Mouse (Mus musculus) layer of hippocampus, adult 11-12 months (tissue): ENCODE results near the gene Fbxo21.

Experiments used
- DNase-seq: peaks from one replicate; pipeline ENCODE4 v3.0.0; 2022; ENCODE audit warnings: low spot score

Fbxo21 gene

DNA sequence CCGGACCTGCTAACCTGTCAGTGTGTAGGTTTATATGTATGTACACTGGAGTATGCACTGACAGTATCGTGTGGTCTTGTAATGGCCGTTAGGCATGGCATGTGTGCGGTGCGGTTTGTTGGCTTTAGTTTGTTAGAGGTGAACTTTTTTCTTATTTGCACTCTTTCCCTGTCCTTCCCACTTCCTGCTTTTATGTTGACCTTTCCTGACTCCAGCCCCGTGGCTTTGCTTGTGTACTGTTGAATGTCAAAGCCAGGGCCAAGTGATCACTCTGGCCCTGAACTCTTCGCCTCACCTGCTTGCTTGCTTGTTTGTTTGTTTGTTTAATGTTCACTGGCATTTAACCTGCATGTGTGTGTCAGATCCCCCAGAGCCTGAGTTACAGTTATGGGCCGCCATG, 4.4 kb downstream of the Fbxo21 start:
- no peak for DNase-seq

GRCm38 (mm10) chr5:117981943-117982342, 5.4 kb downstream of the Fbxo21 start:
- DNase-seq, result no peak

DNA sequence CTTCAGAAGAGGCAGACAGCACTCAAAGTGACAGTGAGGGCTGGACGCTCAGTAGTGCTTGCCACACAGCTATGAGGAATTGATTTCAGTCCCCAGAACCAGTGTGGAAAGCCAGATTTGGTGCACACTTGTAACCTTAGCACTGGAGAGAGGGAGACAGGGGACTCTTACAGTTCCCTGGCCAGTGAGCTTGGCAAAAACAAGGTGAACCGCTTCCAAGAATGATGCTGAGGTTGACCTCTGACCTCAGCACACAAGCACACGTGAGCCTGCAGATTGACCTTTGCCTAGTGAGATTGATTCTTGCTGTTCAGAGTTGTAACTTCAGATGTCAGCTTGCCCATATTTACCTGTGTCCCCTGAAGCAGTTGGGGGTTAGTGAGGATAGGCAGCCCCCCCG, 9.8 kb downstream of the Fbxo21 start:
- DNase-seq, result no peak

DNA sequence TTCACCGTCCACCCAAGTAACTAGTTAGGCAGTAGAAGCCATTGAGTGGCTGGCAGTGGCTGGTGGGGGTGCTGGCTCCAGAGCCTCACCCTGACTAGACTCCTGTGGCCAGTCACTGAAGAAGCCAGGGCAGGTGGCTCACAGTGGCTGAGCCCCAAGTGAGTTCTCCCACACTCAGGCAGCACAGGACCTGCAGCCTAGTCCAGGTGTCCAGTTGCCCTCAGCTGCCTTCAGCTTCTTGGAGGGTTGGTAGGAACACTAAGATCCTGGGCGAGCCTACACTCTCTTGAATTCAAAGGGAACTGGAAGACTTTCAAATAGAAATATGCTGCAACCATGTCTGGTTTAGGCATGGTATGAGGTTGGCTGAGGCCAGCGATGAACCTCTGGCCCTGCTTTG, 11.4 kb downstream of the Fbxo21 start:
- no peak for DNase-seq

- DNase-seq, result no peak
Measured at GRCm38 (mm10) chr5:117988367-117988766, 11.8 kb downstream of the Fbxo21 start.

- DNase-seq, result no peak
Measured at GRCm38 (mm10) chr5:117989773-117990172, 13.2 kb downstream of the Fbxo21 start.

GRCm38 (mm10) chr5:117990957-117991356, 14.4 kb downstream of the Fbxo21 start:
- DNase-seq, result no peak

DNA sequence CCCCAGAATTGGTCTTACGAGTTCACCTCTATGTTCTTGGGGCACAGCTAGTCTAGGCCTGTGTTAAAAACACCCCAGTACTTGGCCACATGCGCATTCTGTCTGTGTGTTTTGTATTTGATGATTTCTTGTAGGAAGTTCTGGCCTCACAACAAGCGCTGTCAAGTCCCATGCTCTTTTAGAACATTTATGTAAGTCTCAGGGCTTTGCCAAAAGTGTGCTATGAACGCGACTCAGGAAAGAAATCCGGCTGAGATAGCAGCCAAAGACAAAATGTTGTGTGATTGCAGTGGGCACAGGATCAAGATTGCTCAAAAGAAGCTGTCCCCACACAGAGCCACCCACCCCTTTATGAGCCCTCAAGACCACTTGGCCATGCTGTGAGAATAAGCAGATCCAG, 17.0 kb downstream of the Fbxo21 start:
- DNase-seq, result no peak

- DNase-seq, result no peak
Measured at GRCm38 (mm10) chr5:117995372-117995901, 18.9 kb downstream of the Fbxo21 start.

DNA sequence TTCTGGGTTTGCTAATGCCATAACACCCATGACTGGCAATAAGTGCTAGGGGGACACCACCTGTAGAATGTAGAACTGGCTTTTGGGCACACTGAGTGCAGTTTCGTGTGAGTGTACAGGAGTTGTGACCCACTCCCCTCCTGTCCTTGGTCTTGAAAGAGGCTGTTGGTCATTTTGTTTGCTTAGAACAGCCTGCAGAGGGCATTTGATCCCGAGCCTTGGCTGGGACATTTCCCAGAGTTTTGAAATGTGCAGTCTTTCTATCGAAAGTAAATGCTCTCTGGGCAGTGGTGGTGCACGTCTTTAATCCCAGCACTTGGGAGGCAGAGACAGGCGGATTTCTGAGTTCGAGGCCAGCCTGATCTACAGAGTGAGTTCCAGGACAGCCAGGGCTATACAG, 19.4 kb downstream of the Fbxo21 start:
- DNase-seq, result no peak

- DNase-seq, result no peak
Measured at GRCm38 (mm10) chr5:117996581-117996980, 20.1 kb downstream of the Fbxo21 start.

DNA sequence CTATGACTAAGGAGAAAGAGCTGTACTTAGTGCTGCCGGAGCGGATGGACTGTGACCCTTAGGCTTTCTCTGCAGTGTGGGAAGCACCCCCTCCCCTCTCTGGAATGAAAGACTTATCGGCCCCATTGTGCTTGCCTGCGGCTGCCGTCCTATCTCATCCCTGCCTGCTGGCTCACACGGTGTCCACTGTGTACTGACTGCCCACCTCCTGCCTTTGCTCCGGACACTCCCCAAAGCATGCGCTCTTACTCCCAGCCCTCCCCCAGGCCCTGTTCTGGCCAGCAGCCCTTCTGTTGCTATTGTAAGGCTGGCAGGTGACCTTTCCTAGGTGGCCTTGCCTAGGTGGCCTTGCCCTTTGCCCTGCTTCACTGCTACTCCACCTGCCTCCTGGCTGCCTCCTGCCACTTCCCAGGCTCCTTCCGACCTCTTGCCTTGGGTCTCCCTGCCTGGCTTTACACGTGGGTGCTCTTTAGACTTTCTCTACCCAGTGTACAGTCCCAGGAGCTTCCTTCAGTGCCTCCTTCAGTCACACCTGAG, 21.0 kb downstream of the Fbxo21 start:
- no peak for DNase-seq

- DNase-seq, result peak; percentile 54
Measured at GRCm38 (mm10) chr5:117999061-117999460, 22.5 kb downstream of the Fbxo21 start.

DNA sequence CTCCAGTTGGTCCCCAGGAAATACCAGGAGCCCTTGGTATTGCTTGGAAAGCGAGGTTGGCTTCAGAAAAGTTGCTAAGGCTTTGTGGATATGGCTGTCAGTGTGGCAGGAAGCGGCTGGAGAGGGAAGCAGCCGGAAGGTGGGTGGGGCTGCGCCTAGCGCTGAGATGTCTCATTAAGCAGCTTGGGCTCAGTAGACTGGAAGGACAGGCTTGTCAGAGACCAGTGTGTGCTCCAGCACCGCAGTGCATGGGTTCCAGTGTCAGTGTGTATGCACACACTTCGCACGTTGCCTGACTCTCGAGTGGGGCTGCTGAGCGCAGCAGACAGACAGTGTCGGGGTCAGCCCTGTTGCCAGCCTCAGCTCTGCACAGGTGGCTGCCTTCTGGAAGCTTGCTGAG, 23.1 kb downstream of the Fbxo21 start:
- peak; percentile 61 for DNase-seq

DNA sequence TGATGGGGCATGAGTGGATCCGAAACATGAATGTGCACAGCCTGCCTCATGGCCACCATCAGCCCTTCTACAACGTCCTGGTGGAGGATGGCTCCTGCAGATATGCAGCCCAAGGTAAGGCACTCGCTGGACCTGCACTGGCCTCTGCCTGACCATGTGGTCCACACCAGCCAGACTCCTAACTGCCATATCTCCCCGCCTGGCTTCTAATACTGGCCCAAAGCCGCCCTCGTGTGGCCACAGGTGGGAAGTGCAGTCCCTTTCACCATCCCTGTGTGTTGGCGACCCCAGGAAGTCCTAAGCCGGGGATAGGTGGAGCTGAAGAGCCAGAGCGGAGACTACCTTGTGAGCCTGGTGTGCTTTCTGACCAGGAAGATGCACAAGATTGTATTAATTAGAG, 25.5 kb downstream of the Fbxo21 start:
- peak; percentile 80 for DNase-seq

DNA sequence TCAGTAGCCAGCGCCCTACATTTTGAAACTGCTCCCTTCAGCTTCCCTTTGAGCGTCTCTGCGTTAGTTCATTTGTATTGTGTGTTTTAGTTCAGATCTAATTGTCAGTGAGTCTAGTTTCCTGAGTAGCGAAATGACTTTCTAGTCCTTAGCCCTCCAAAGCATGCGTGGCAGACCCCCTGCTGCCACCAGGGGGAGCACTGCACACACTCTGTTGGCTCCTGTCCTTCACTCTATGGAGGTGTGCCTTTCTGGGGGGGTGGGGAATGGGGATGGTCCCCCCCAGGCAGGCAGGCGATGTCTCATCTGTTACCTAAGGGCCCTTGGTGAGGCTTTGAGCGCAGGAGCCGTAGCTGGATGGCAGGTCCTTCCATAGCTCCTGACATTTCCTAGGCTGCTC, 28.1 kb downstream of the Fbxo21 start:
- DNase-seq, result peak; percentile 76

GRCm38 (mm10) chr5:118005728-118006127, 29.2 kb downstream of the Fbxo21 start:
- no peak for DNase-seq

- no peak for DNase-seq
Measured at GRCm38 (mm10) chr5:118008344-118008743, 31.8 kb downstream of the Fbxo21 start.

GRCm38 (mm10) chr5:118010872-118011271, 34.3 kb downstream of the Fbxo21 start:
- no peak for DNase-seq

DNA sequence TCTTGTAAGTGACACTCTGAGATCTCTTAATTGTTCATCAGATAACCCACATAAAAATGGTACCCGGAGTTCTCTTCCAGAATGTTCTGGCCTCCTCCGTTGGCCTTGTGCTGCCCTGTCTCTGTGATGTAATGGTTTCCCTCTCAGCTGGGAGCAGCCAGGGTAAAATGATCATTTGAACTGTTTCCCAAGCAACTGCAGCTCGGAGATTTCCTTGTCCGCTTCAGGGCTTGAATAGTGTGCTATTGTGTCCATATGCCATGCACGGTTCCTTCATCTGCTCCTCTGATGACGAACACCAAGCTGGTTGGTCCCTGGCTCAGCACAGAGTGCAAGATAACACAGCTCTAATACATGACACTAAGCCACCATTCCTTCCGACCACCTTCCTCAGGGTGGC, 35.3 kb downstream of the Fbxo21 start:
- DNase-seq, result no peak

DNA sequence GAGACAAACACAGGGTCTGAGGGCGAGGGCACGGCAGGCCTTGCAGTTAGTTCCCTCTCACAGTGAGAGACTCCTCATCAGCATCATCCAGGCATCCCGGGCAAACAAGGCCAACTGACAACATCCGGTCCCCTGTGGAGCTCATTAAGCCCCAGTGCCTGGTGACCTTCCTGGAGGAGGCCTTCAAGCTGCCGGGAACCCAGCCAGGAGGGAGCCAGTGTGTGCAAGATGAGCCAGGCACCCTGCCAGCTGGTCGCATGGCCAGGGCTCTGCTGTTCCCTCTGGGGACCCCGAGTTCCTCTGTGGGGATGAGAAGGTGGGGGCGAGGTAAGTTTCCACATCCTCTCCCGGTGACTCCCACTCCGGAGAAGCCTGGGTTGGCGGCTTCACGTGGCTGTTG, 38.5 kb downstream of the Fbxo21 start:
- no peak for DNase-seq

- no peak for DNase-seq
Measured at GRCm38 (mm10) chr5:118015669-118016068, 39.1 kb downstream of the Fbxo21 start.

GRCm38 (mm10) chr5:118017527-118017926, 41.0 kb downstream of the Fbxo21 start:
- DNase-seq, result no peak

GRCm38 (mm10) chr5:118019905-118020304, 43.4 kb downstream of the Fbxo21 start:
- no peak for DNase-seq

DNA sequence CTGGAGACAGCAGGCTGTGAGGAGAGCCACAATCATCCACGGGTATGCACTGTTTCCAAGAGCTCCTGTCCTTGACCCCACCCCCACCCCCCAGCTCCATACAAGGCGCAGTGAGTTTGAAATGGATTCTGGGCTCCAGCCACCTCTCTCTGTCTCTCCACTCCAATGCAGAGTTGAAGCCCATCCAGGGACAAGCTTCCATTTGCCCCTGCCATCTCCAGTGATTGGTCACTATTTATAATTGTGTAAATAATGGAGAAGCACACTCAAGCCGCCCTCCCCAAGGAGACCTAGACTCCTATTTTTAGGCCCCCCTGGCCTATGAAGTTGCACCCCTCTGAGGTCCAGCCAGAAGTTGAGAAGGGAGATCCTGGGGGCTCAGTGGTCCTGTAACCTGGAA, 46.5 kb downstream of the Fbxo21 start:
- no peak for DNase-seq
